ENCODE assay signal across 11 mouse cellular contexts in genomic region chrX:75129474-75129873, GRCm38 (mm10). TPM values are rescaled to one million over a fixed set of nuclear protein-coding genes. Genes with fewer than 3 reads are reported as not detected.
A peak's percentile ranks its signal among the peaks of the same experiment; 100 is the strongest.
DNase-seq lines count a peak whose midpoint lies in the region; ATAC-seq and TF ChIP-seq lines count a peak whose summit lies in the region.
"Had no signal": no experiment of that assay in that cellular context is flagged by ENCODE, and none has a peak within 500 bp of the region (broad histone marks: within the 10 kb centered on the region; RNA-seq: fewer than 3 reads in every experiment).

No protein-coding gene starts in this region.

- H3K4me2 ChIP-seq in heart, postnatal 0 days (ENCODE audit: low read depth, low read length) = peak overlapping the region; percentile 38
- no peak overlapping the region for H3K4me2 ChIP-seq in heart, embryonic 11.5 days
- peak overlapping the region; percentile 57 for H3K4me2 ChIP-seq in liver, embryonic 15.5 days

- no peaks in the 10 kb centered on the region for H3K9me3 ChIP-seq in heart, postnatal 0 days (replicated peaks; ENCODE audit: control insufficient read depth, low read length)
- H3K9me3 ChIP-seq in heart, embryonic 11.5 days (replicated peaks; ENCODE audit: control insufficient read depth, low read length) = no peaks in the 10 kb centered on the region
- no peaks in the 10 kb centered on the region for H3K9me3 ChIP-seq in liver, embryonic 15.5 days (replicated peaks)

- no peak for TF ChIP-seq EP300 in heart, postnatal 0 days (IDR thresholded peaks at IDR 0.05; ENCODE audit: low read depth)

- peak; percentile 7 for DNase-seq in heart, postnatal 0 days (ENCODE audit: low spot score)
- peak; percentile 22 for DNase-seq in A20 (ENCODE audit: low read depth, low spot score)
- DNase-seq in c-Kit-positive CD71-positive TER-119-positive erythroid progenitor cells, embryonic 14.5 days (ENCODE audit: low spot score) = peak; percentile 53
- DNase-seq in urinary bladder, adult 18-20 months (ENCODE audit: low spot score in 2 of 2) = no peak
- DNase-seq in ovary, postnatal 36 days (ENCODE audit: low spot score) = no peak
- no peak for DNase-seq in cerebellum, postnatal 25 days
- DNase-seq: cerebellum, postnatal 14 days had no signal

- H3K9ac ChIP-seq in heart, postnatal 0 days (replicated peaks; ENCODE audit: low read depth, low read length) = no peak overlapping the region
- no peak overlapping the region for H3K9ac ChIP-seq in heart, embryonic 11.5 days (ENCODE audit: low read depth, low read length)
- H3K9ac ChIP-seq in liver, embryonic 15.5 days = peak overlapping the region; percentile 51; the same call in 1 of the 2 replicates

- H3K27ac ChIP-seq in heart, postnatal 0 days (ENCODE audit: low read depth) = no peak overlapping the region
- no peak overlapping the region for H3K27ac ChIP-seq in heart, embryonic 11.5 days (ENCODE audit: low read depth, low read length)
- peak overlapping the region; percentile 93 for H3K27ac ChIP-seq in liver, embryonic 15.5 days (replicated peaks)

- ATAC-seq in heart, postnatal 0 days (ENCODE audit: insufficient read depth, low read depth) = no peak
- no peak for ATAC-seq in heart, embryonic 11.5 days (replicated peaks; ENCODE audit: insufficient number of reproducible peaks, low FRiP score, low TSS enrichment)
- ATAC-seq in liver, embryonic 15.5 days (ENCODE audit: insufficient read depth) = peak; percentile 6; the same call in 1 of the 2 replicates
- ATAC-seq: inflammation-experienced regulatory T-cells, adult 6 months had no signal

- WGBS in heart, postnatal 0 days = 34% methylated on average over 2 of the region's 2 CpGs
- WGBS in heart, embryonic 11.5 days (ENCODE audit: insufficient replicate concordance) = 58% methylated on average over 2 of the region's 2 CpGs
- WGBS in liver, embryonic 15.5 days (ENCODE audit: insufficient replicate concordance) = 22% methylated on average over 2 of the region's 2 CpGs

- no peak for TF ChIP-seq CTCF in heart, postnatal 0 days (IDR thresholded peaks at IDR 0.05; ENCODE audit: low read depth)

- H3K36me3 ChIP-seq in heart, postnatal 0 days (replicated peaks; ENCODE audit: control insufficient read depth, insufficient read depth, low read length) = 0 out of 2 replicates have a peak, but pooled peaks cover 10% of the 10 kb centered on the region
- H3K36me3 ChIP-seq in heart, embryonic 11.5 days (ENCODE audit: control insufficient read depth, insufficient read depth, low read length) = no peaks in the 10 kb centered on the region
- H3K36me3 ChIP-seq in liver, embryonic 15.5 days (replicated peaks) = peaks cover 16% of the 10 kb centered on the region

- H3K27me3 ChIP-seq in heart, postnatal 0 days (ENCODE audit: control insufficient read depth, insufficient read depth, low read length) = no peaks in the 10 kb centered on the region
- H3K27me3 ChIP-seq in heart, embryonic 11.5 days (ENCODE audit: control insufficient read depth, insufficient read depth, low read length) = no peaks in the 10 kb centered on the region
- H3K27me3 ChIP-seq in liver, embryonic 15.5 days = no peaks in the 10 kb centered on the region

- H3K4me1 ChIP-seq in heart, postnatal 0 days (ENCODE audit: control insufficient read depth, insufficient read depth) = no peaks in the 10 kb centered on the region
- H3K4me1 ChIP-seq in heart, embryonic 11.5 days (ENCODE audit: control insufficient read depth, insufficient read depth, low read length) = no peaks in the 10 kb centered on the region
- peaks cover 22% of the 10 kb centered on the region for H3K4me1 ChIP-seq in liver, embryonic 15.5 days (replicated peaks)

- H3K4me3 ChIP-seq in heart, postnatal 0 days (ENCODE audit: low read depth, low read length) = peak overlapping the region; percentile 4; the same call in 1 of the 2 replicates
- H3K4me3 ChIP-seq in heart, embryonic 11.5 days (ENCODE audit: low read depth, low read length) = no peak overlapping the region
- peak overlapping the region; percentile 72 for H3K4me3 ChIP-seq in liver, embryonic 15.5 days (replicated peaks)

RNA-seq across cellular contexts. Expression of gene Mpp1, which starts 1.3 kb away (rescaled TPM):
- total RNA-seq in heart, postnatal 0 days (2014; rRNA removed; ENCODE audit: low replicate concordance) = 35.3 and 36.9 TPM in 2 replicates
- 20.8 and 21.1 TPM in 2 replicates for polyA plus RNA-seq in heart, postnatal 0 days (2015; fragmentation: Nextera tagmentation; extraction: Ambion mirVana)
- 22.3 and 25.2 TPM in 2 replicates for polyA plus RNA-seq in heart, embryonic 11.5 days (2014; fragmentation: Nextera tagmentation; extraction: Ambion mirVana)
- polyA plus RNA-seq in liver, embryonic 15.5 days (2015; fragmentation: Nextera tagmentation; extraction: Ambion mirVana) = 135 and 147 TPM in 2 replicates

RNA-seq across cellular contexts. Expression of gene Dkc1, which starts 33.8 kb away (rescaled TPM):
- 10.5 and 22.8 TPM in 2 replicates for total RNA-seq in heart, postnatal 0 days (2014; rRNA removed; ENCODE audit: low replicate concordance)
- 39.4 and 44.8 TPM in 2 replicates for polyA plus RNA-seq in heart, postnatal 0 days (2015; fragmentation: Nextera tagmentation; extraction: Ambion mirVana)
- polyA plus RNA-seq in heart, embryonic 11.5 days (2014; fragmentation: Nextera tagmentation; extraction: Ambion mirVana) = 74.0 and 79.2 TPM in 2 replicates
- 66.7 and 73.9 TPM in 2 replicates for polyA plus RNA-seq in liver, embryonic 15.5 days (2015; fragmentation: Nextera tagmentation; extraction: Ambion mirVana)

RNA-seq across cellular contexts. Expression of gene Smim9, which starts 34.1 kb away (rescaled TPM):
- total RNA-seq in heart, postnatal 0 days (2014; rRNA removed; ENCODE audit: low replicate concordance) = not detected in 2 replicates
- not detected in 2 replicates for polyA plus RNA-seq in heart, postnatal 0 days (2015; fragmentation: Nextera tagmentation; extraction: Ambion mirVana)
- not detected in 2 replicates for polyA plus RNA-seq in heart, embryonic 11.5 days (2014; fragmentation: Nextera tagmentation; extraction: Ambion mirVana)
- polyA plus RNA-seq in liver, embryonic 15.5 days (2015; fragmentation: Nextera tagmentation; extraction: Ambion mirVana) = not detected in 2 replicates
- total RNA-seq: left cerebral cortex, postnatal 10 days had no signal
- polyA plus RNA-seq: inflammation-experienced regulatory T-cells, adult 6 months had no signal

RNA-seq across cellular contexts. Expression of gene Gab3, which starts 44.2 kb away (rescaled TPM):
- 3.8 and 4.6 TPM in 2 replicates for total RNA-seq in heart, postnatal 0 days (2014; rRNA removed; ENCODE audit: low replicate concordance)
- polyA plus RNA-seq in heart, postnatal 0 days (2015; fragmentation: Nextera tagmentation; extraction: Ambion mirVana) = 2.7 and 3.1 TPM in 2 replicates
- polyA plus RNA-seq in heart, embryonic 11.5 days (2014; fragmentation: Nextera tagmentation; extraction: Ambion mirVana) = 1.8 and 1.9 TPM in 2 replicates
- polyA plus RNA-seq in liver, embryonic 15.5 days (2015; fragmentation: Nextera tagmentation; extraction: Ambion mirVana) = 1.2 and 1.6 TPM in 2 replicates

Comparison
In these comparisons a context has a peak if more than half of its experiments do, and no peak if none do; other contexts are left out.
1. DNase-seq: peak in heart, postnatal 0 days (single experiment), A20 (single experiment) and c-Kit-positive CD71-positive TER-119-positive erythroid progenitor cells, embryonic 14.5 days (single experiment); none in urinary bladder, adult 18-20 months (0 of 2), ovary, postnatal 36 days (single experiment) and cerebellum, postnatal 25 days (0 of 2).